Mouse (Mus musculus) left cerebral cortex, postnatal 4 days (tissue): ENCODE measurements at regions not wholly inside any gene's neighbourhood (a gene's known extent, or its start where the extent isn't known, plus 50 kb on each side); places are given as distances from the start of the nearest gene placed in this dataset.

Experiments
- DNase-seq: peaks from one replicate; pipeline ENCODE4 v3.0.0-alpha.2; 2022
- intact Hi-C: fragments of 180-260 bp; cut with DNase I; formaldehyde crosslinking; loops from one replicate; pipeline ENCODE4 v1.15.1; 2025

GRCm38 (mm10) chr11:27833736-27834135 lies 505.9 kb downstream of the Gm6685 start:
- no peak for DNase-seq
- intact Hi-C loops = no loop called here

DNA sequence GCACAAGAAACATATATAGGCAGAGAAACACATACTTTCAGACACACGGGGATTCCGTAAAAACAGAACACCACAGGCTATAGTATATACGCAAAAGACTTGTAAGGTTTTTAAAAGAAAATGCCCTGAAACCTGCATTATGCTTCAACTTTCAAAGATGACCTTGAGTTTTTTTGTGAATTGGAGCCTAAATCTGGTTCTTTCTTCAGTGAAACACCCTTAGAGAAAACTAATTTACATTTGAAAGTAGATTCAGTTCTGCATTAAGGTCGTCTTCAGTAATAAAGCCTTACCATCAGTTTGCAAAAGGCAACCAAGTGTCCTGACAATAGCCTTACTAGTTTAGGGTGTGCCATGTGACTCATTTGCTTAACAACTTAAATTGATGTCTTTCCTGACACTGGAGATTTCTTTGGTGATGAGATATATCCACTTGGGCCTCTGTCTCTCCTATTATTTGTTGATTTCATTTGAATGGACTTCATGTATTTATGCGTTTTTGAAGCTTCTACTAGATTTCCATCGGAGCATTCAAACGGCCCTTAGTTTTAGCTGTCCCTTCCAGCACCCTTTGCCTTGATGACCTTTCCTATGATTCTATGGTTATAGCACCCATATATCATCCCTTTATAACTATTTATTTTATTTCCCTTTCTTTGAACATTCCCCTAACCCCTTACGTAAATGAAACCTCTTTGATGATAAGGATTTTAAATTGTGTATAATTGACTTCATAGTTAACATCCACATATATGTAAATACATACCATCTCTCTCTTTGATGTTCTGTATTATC lies 539.6 kb downstream of the Gm6685 start:
- DNase-seq = no peak
- intact Hi-C loops = no loop called here

GRCm38 (mm10) chr11:27753913-27754218 lies 585.8 kb downstream of the Gm6685 start:
- no peak for DNase-seq
- intact Hi-C loops = no loop called here

DNA sequence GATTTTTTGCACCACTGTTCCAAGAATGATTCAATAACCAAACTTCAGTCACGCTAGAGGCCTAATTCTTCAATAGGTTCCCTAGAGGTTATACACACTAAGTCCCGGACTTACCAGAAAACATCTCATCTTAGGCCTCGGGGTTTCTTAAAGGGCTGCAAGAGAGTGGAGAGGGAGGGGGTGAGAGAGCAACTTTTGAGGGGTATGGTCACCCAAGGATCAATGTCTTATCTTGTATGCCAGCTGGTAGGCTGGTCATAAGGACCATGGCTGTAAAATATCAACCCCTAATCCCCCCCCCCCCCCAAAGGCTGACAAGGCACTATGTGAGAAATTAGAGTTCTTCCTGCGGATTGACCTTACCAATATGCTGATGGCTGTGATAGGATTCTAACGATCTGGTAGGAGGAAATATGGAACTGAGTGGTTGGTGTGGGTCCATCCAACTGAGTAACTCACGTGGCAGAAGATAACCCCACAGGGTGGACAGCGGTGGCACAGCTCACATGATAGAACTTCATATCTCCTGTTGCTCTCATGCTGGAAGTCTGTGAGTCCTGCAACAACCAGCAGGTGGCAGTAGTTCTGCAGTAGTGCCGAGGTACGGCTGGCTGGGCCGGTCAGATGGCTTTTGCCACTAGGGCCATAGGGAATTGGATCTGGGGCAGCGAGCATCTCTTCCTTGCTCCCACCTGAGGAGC lies 586.3 kb downstream of the Gm6685 start:
- intact Hi-C loops = no loop called here
- peak; percentile 57 for DNase-seq

- intact Hi-C loops = no loop called here
- no peak for DNase-seq
Observed at GRCm38 (mm10) chr11:27726109-27726508, 613.6 kb downstream of the Gm6685 start.

DNA sequence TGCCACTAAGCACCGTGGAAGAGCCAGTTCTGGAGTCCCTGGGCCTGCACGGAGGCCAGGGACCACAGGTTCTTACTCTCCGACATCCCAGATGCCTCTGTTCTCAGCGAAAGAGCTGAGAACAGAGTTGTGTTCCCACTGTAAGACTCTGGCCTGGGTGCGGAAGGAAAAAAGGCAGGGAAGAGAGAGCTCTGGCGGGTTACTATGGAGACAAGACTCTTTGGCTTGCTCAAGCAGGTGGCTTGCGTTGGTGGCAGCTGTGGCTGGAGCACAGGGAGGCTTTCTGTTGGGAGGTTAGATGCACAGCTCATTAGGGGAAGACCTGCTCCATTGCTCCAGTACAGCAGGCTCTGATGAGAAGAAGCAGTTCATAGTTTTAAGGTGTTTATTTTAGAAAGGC lies 618.3 kb downstream of the Gm6685 start:
- DNase-seq = no peak
- intact Hi-C loops = no loop called here

DNA sequence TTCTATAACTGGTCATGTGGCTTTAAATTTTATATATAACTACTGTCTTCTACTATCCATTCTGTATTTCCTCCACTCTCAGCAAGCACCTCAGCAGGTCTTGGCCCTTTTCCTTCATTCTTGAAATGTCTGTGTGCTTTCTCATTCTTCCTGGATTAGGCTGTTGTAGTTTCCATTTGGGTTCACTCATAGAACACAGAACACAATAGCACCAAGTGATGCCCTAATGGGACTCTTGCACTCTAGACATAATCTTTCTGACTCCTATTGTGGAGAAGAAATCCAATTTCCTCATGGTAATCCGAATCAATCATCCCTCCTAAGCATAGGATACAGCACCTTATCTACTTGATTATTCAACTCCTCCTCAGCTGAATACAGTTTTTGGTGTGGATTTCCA lies 667.2 kb downstream of the Gm6685 start:
- DNase-seq = no peak
- intact Hi-C loops = no loop called here
